15 mouse cellular contexts compared by ENCODE assay signal in the genomic region with DNA sequence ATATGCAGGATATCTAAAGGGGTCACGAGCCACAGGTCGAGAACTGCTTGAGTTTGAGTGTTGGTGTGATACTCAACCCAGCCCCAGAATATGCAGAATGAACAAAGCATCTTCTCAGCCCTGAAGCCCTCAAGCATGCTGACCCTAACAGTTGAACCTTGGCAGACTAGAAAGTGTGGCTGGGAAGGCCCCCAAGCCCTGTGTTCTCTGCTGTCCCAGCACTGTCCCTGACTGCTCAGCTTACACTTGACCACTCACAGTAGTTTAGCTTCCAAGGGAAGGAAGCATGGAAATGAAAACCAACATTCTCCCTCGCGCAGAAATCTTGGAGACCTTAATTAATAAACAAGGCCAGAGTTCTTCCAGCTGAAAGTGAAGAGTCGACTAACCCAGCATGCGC.
"Had no signal": no experiment of that assay in that cellular context is flagged by ENCODE, and none has a peak within 500 bp of the region (broad histone marks: within the 10 kb centered on the region; RNA-seq: fewer than 3 reads in every experiment).

No protein-coding gene starts in this region.

- H3K4me2 ChIP-seq: intestine, embryonic 15.5 days; limb, embryonic 13.5 days; liver, embryonic 12.5 days; liver, embryonic 15.5 days had no signal

- H3K27me3 ChIP-seq: intestine, embryonic 15.5 days; limb, embryonic 13.5 days; liver, embryonic 12.5 days; liver, embryonic 15.5 days had no signal

- H3K9ac ChIP-seq: intestine, embryonic 15.5 days; limb, embryonic 13.5 days; liver, embryonic 12.5 days; liver, embryonic 15.5 days had no signal

- ATAC-seq: hindbrain, embryonic 16.5 days; intestine, embryonic 15.5 days; liver, embryonic 12.5 days; lung, postnatal 0 days had no signal

- H3K9me3 ChIP-seq: intestine, embryonic 15.5 days; limb, embryonic 10.5 days; limb, embryonic 13.5 days; liver, embryonic 12.5 days; liver, embryonic 15.5 days had no signal

- DNase-seq: kidney, adult 11 months; kidney, adult 8-10 months; kidney, postnatal 36 days; liver; thymus, adult 18-20 months; thymus, postnatal 36 days had no signal

- H3K36me3 ChIP-seq: intestine, embryonic 15.5 days; limb, embryonic 10.5 days; limb, embryonic 13.5 days; liver, embryonic 12.5 days; liver, embryonic 15.5 days had no signal

- H3K4me3 ChIP-seq: intestine, embryonic 15.5 days; limb, embryonic 10.5 days; limb, embryonic 13.5 days; liver, embryonic 12.5 days; liver, embryonic 15.5 days had no signal

- H3K4me1 ChIP-seq: intestine, embryonic 15.5 days; limb, embryonic 10.5 days; liver, embryonic 12.5 days; liver, embryonic 15.5 days had no signal

- H3K27ac ChIP-seq: intestine, embryonic 15.5 days; kidney, postnatal 0 days; limb, embryonic 10.5 days; limb, embryonic 13.5 days; liver, embryonic 12.5 days; liver, embryonic 15.5 days; macrophage had no signal
